Mouse (Mus musculus): ENCODE results near the gene Hspb1. TPM values are rescaled to one million over a fixed set of nuclear protein-coding genes. Genes with fewer than 3 reads are reported as not detected.
A peak's percentile ranks its signal among the peaks of the same experiment; 100 is the strongest.

Gene Hspb1
- polyA plus RNA-seq, 1 experiment from 2014 or later = 221 TPM

DNA sequence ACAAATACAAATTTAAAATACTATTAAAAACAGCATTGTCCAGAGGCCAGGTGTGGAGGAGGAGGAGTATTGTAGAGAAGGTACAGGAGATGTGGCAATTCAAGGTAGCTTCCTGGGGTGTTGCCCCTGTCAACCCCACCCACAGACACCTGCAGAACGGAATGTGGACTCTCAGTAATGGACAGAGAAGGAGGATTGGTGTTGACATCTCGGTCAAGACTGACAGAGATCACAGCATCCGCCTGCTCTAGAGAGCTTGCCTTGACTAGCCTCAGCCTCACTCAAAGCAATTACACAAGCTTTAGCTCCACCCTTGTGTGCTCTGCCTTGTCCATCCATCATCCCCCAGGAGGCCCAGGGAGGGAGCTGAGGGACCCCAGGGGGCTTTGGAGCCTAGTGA lies 3.2 kb downstream of the Hspb1 start:
- ATAC-seq (ENCODE audit: insufficient number of reproducible peaks, insufficient read depth, low FRiP score, low read depth) = no peak
- no peak overlapping the region for H3K9ac ChIP-seq (replicated peaks; ENCODE audit: low read depth, low read length)
- 57% methylated on average over 3 of the region's 3 CpGs for WGBS
- H3K4me1 ChIP-seq (ENCODE audit: control insufficient read depth, insufficient read depth, low read length) = 0 out of 2 replicates have a peak, but pooled peaks cover 4% of the 10 kb centered on the region
- H3K27me3 ChIP-seq (ENCODE audit: control insufficient read depth, insufficient read depth, low read length) = no peaks in the 10 kb centered on the region
- no peak overlapping the region for H3K27ac ChIP-seq (ENCODE audit: low read length)
- no peak overlapping the region for H3K4me2 ChIP-seq (replicated peaks; ENCODE audit: low read depth, low read length)
- H3K4me3 ChIP-seq (ENCODE audit: low read depth, low read length) = no peak overlapping the region
- no peaks in the 10 kb centered on the region for H3K36me3 ChIP-seq (ENCODE audit: control insufficient read depth, insufficient read depth, low read length)
- H3K9me3 ChIP-seq (ENCODE audit: control insufficient read depth, low read depth, low read length) = no peaks in the 10 kb centered on the region

DNA sequence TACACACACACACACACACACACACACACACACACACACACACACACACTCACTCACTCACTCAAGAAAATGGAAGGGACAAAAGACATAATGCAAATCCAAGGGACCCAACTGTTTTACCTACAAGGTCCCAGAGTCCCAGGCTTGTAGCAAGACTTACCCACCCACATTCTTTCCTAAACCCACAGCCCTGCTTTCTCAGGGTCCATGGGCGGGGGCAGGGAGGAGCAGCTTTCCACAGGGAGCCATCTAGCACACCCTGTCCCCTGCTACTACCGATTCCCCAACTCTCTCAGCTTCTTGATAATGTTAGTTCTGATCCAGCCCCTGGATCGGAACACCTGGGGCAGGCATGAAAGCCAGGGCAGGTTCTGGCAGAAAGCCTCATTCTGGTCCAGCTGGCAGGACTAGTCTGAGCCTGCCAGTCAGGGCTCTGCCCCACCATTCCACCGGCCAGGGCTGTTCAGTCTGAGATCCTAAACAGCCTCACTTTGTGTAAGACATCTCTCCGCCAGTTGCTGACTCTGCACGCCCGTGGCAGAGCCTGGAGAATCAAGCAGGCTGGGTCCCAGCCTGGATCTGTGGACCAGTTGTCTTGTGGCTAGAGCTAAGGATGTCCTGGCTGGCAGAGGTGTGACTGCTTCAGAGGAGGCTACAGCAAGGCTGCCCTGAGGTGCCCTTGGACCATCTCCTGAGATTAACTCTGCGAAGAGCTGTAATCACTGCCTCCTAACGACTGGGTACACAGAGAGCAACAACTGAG lies 5.1 kb downstream of the Hspb1 start:
- H3K36me3 ChIP-seq (ENCODE audit: control insufficient read depth, insufficient read depth, low read length) = no peaks in the 10 kb centered on the region
- WGBS = 40% methylated on average over 9 of the region's 9 CpGs
- H3K4me2 ChIP-seq (replicated peaks; ENCODE audit: low read depth, low read length) = no peak overlapping the region
- no peak for ATAC-seq (ENCODE audit: insufficient number of reproducible peaks, insufficient read depth, low FRiP score, low read depth)
- H3K27ac ChIP-seq (ENCODE audit: low read length) = peak overlapping the region; percentile 63; the same call in 1 of the 2 replicates
- H3K4me3 ChIP-seq (ENCODE audit: low read depth, low read length) = no peak overlapping the region
- H3K9me3 ChIP-seq (ENCODE audit: control insufficient read depth, low read depth, low read length) = no peaks in the 10 kb centered on the region
- no peak overlapping the region for H3K9ac ChIP-seq (replicated peaks; ENCODE audit: low read depth, low read length)
- H3K4me1 ChIP-seq (ENCODE audit: control insufficient read depth, insufficient read depth, low read length) = 0 out of 2 replicates have a peak, but pooled peaks cover 4% of the 10 kb centered on the region
- no peaks in the 10 kb centered on the region for H3K27me3 ChIP-seq (ENCODE audit: control insufficient read depth, insufficient read depth, low read length)

- Histone ChIP-seq H3K36me3 (ENCODE audit: control insufficient read depth, insufficient read depth, low read length) (no peaks in the 10 kb centered on the region), H3K4me2 (replicated peaks; ENCODE audit: low read depth, low read length) (no peak overlapping the region), H3K9ac (replicated peaks; ENCODE audit: low read depth, low read length) (no peak overlapping the region), H3K4me3 (ENCODE audit: low read depth, low read length) (no peak overlapping the region), H3K4me1 (ENCODE audit: control insufficient read depth, insufficient read depth, low read length) (no peaks in the 10 kb centered on the region), H3K27me3 (ENCODE audit: control insufficient read depth, insufficient read depth, low read length) (no peaks in the 10 kb centered on the region), H3K9me3 (ENCODE audit: control insufficient read depth, low read depth, low read length) (no peaks in the 10 kb centered on the region), H3K27ac (ENCODE audit: low read length) (no peak overlapping the region)
- no peak for ATAC-seq (ENCODE audit: insufficient number of reproducible peaks, insufficient read depth, low FRiP score, low read depth)
- WGBS = 79% methylated on average over 6 of the region's 6 CpGs
Observed at GRCm38 (mm10) chr5:135894958-135895357, 7.2 kb downstream of the Hspb1 start.

GRCm38 (mm10) chr5:135898028-135898427 lies 10.3 kb downstream of the Hspb1 start:
- no peak overlapping the region for H3K4me3 ChIP-seq (ENCODE audit: low read depth, low read length)
- ATAC-seq (ENCODE audit: insufficient number of reproducible peaks, insufficient read depth, low FRiP score, low read depth) = no peak
- no peak overlapping the region for H3K9ac ChIP-seq (replicated peaks; ENCODE audit: low read depth, low read length)
- no peak overlapping the region for H3K4me2 ChIP-seq (replicated peaks; ENCODE audit: low read depth, low read length)
- no peaks in the 10 kb centered on the region for H3K9me3 ChIP-seq (ENCODE audit: control insufficient read depth, low read depth, low read length)
- no peaks in the 10 kb centered on the region for H3K27me3 ChIP-seq (ENCODE audit: control insufficient read depth, insufficient read depth, low read length)
- H3K27ac ChIP-seq (ENCODE audit: low read length) = no peak overlapping the region
- 31% methylated on average over 3 of the region's 3 CpGs for WGBS
- no peaks in the 10 kb centered on the region for H3K4me1 ChIP-seq (ENCODE audit: control insufficient read depth, insufficient read depth, low read length)
- H3K36me3 ChIP-seq (ENCODE audit: control insufficient read depth, insufficient read depth, low read length) = no peaks in the 10 kb centered on the region

GRCm38 (mm10) chr5:135898995-135899394 lies 11.3 kb downstream of the Hspb1 start:
- Histone ChIP-seq H3K9ac (replicated peaks; ENCODE audit: low read depth, low read length) (no peak overlapping the region), H3K4me2 (replicated peaks; ENCODE audit: low read depth, low read length) (no peak overlapping the region), H3K36me3 (ENCODE audit: control insufficient read depth, insufficient read depth, low read length) (no peaks in the 10 kb centered on the region), H3K27ac (ENCODE audit: low read length) (no peak overlapping the region), H3K27me3 (ENCODE audit: control insufficient read depth, insufficient read depth, low read length) (no peaks in the 10 kb centered on the region), H3K9me3 (ENCODE audit: control insufficient read depth, low read depth, low read length) (no peaks in the 10 kb centered on the region), H3K4me3 (ENCODE audit: low read depth, low read length) (no peak overlapping the region), H3K4me1 (ENCODE audit: control insufficient read depth, insufficient read depth, low read length) (no peaks in the 10 kb centered on the region)
- no peak for ATAC-seq (ENCODE audit: insufficient number of reproducible peaks, insufficient read depth, low FRiP score, low read depth)
- 69% methylated on average over 4 of the region's 4 CpGs for WGBS

GRCm38 (mm10) chr5:135899833-135900232 lies 12.1 kb downstream of the Hspb1 start:
- Histone ChIP-seq H3K27ac (ENCODE audit: low read length) (no peak overlapping the region), H3K9ac (replicated peaks; ENCODE audit: low read depth, low read length) (no peak overlapping the region), H3K4me1 (ENCODE audit: control insufficient read depth, insufficient read depth, low read length) (no peaks in the 10 kb centered on the region; the same call in 1 of the 2 replicates), H3K9me3 (ENCODE audit: control insufficient read depth, low read depth, low read length) (no peaks in the 10 kb centered on the region), H3K4me2 (replicated peaks; ENCODE audit: low read depth, low read length) (no peak overlapping the region), H3K27me3 (ENCODE audit: control insufficient read depth, insufficient read depth, low read length) (no peaks in the 10 kb centered on the region), H3K4me3 (ENCODE audit: low read depth, low read length) (no peak overlapping the region), H3K36me3 (ENCODE audit: control insufficient read depth, insufficient read depth, low read length) (no peaks in the 10 kb centered on the region; the same call in 1 of the 2 replicates)
- WGBS = 59% methylated on average over 4 of the region's 4 CpGs
- no peak for ATAC-seq (ENCODE audit: insufficient number of reproducible peaks, insufficient read depth, low FRiP score, low read depth)

- no peaks in the 10 kb centered on the region for H3K27me3 ChIP-seq (ENCODE audit: control insufficient read depth, insufficient read depth, low read length)
- no peak overlapping the region for H3K4me3 ChIP-seq (ENCODE audit: low read depth, low read length)
- whole genome bisulfite sequencing = 80% methylated on average over 3 of the region's 3 CpGs
- no peak overlapping the region for H3K9ac ChIP-seq (replicated peaks; ENCODE audit: low read depth, low read length)
- H3K4me2 ChIP-seq (replicated peaks; ENCODE audit: low read depth, low read length) = no peak overlapping the region
- no peak for ATAC-seq (ENCODE audit: insufficient number of reproducible peaks, insufficient read depth, low FRiP score, low read depth)
- no peak overlapping the region for H3K27ac ChIP-seq (ENCODE audit: low read length)
- no peaks in the 10 kb centered on the region for H3K9me3 ChIP-seq (ENCODE audit: control insufficient read depth, low read depth, low read length)
- peaks cover under 1% of the 10 kb centered on the region; the same call in 1 of the 2 replicates for H3K4me1 ChIP-seq (ENCODE audit: control insufficient read depth, insufficient read depth, low read length)
- no peaks in the 10 kb centered on the region; the same call in 1 of the 2 replicates for H3K36me3 ChIP-seq (ENCODE audit: control insufficient read depth, insufficient read depth, low read length)
Observed at GRCm38 (mm10) chr5:135900701-135901100, 13.0 kb downstream of the Hspb1 start.

DNA sequence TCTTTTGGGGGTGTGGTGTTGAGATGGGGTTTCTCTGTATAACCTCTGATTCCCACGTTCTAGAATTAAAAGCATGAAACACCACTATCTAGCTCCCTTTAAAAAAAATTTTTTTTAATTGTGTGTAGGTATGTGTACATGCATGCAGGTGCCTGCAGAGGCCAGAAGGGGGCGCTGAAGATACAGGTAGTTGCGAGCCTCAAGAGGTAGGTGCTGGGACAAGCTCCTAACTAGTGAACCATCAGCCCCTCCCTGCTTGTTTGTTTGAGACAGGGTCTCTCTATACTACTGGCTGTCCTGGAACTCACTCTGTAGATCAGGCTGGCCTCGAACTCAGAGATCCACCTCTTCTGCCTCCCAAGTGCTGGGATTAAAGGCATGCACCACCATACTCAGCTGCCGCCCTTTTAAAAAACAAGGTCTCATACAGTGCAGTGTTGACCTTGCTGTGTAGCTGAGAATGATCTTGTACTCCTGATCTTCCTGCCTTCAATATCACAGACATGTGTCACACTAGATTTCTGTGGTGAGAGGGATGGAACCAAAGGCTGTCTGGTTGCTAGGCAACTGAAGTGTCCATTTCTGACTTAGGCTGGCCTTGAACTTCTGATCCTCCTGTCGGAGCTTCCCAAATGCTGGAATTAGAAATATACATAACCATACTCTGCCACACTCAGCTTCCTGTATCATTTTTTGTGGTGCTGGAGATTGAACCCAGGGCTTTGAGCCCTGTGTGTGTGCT lies 13.8 kb downstream of the Hspb1 start:
- 66% methylated on average over 6 of the region's 6 CpGs for WGBS
- no peak overlapping the region for H3K27ac ChIP-seq (ENCODE audit: low read length)
- no peaks in the 10 kb centered on the region for H3K27me3 ChIP-seq (ENCODE audit: control insufficient read depth, insufficient read depth, low read length)
- no peak overlapping the region for H3K4me3 ChIP-seq (ENCODE audit: low read depth, low read length)
- H3K9me3 ChIP-seq (ENCODE audit: control insufficient read depth, low read depth, low read length) = no peaks in the 10 kb centered on the region
- no peak for ATAC-seq (ENCODE audit: insufficient number of reproducible peaks, insufficient read depth, low FRiP score, low read depth)
- no peak overlapping the region for H3K4me2 ChIP-seq (replicated peaks; ENCODE audit: low read depth, low read length)
- H3K36me3 ChIP-seq (ENCODE audit: control insufficient read depth, insufficient read depth, low read length) = no peaks in the 10 kb centered on the region; the same call in 1 of the 2 replicates
- peaks cover 4% of the 10 kb centered on the region; the same call in 1 of the 2 replicates for H3K4me1 ChIP-seq (ENCODE audit: control insufficient read depth, insufficient read depth, low read length)
- H3K9ac ChIP-seq (replicated peaks; ENCODE audit: low read depth, low read length) = no peak overlapping the region
